Mouse (Mus musculus): ENCODE results near the gene Rab36.

Gene Rab36

DNA sequence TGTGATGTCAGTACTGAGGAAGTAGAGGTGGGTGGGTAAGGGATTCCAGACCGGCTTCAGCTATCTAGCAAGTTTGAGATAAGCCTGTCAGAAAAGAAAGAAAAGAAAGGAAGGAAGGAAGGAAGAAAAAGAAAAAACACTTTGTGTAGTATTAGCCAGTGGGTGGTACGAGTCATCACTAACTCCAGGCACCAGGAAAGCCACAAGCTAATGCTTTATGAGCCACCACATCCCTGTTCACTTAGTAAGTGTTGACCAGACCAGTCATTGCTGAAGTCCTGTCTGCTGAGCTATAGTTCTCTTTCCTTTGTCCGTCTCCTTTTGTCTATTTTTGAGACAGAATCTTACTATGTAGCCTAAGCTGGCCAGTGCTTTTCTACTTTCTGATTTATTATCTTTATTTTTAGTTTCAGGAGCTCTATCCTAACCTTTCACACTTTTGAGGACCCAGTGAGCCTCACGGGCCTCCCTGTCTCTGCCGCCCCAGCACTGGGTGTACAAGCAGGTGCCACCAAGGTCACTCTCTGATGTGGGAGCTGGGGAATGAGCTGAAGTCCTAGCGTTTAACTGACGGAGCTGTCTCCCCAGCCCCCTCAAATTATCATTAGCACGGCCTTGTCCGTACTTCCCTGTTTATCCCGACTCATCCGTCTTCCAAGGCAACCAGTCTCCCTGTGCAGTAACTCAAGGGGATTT is 33.6 kb downstream of the Rab36 start:
- DNase-seq (ENCODE audit: low read depth) = no peak

DNA sequence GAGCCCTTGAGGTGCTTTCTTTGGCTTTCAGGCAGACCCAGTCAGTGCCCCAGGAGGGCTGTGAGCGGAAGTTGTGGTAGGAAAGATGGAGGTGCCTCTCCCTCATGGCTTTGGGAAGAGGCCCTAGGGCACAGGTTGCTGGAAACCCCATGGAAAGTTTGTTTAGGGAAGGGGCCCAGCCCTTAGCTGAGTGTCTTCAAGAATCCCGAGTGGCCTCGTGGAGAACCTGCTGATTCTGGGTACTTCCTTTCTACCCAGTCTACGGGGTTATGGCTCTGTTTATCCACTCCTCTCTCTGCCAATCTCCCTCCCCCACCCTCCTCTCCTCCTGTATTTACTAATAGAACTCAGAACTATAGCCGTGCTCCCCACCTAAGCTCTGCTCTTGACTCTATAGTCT is 38.8 kb downstream of the Rab36 start:
- no peak for DNase-seq (ENCODE audit: low read depth)

DNA sequence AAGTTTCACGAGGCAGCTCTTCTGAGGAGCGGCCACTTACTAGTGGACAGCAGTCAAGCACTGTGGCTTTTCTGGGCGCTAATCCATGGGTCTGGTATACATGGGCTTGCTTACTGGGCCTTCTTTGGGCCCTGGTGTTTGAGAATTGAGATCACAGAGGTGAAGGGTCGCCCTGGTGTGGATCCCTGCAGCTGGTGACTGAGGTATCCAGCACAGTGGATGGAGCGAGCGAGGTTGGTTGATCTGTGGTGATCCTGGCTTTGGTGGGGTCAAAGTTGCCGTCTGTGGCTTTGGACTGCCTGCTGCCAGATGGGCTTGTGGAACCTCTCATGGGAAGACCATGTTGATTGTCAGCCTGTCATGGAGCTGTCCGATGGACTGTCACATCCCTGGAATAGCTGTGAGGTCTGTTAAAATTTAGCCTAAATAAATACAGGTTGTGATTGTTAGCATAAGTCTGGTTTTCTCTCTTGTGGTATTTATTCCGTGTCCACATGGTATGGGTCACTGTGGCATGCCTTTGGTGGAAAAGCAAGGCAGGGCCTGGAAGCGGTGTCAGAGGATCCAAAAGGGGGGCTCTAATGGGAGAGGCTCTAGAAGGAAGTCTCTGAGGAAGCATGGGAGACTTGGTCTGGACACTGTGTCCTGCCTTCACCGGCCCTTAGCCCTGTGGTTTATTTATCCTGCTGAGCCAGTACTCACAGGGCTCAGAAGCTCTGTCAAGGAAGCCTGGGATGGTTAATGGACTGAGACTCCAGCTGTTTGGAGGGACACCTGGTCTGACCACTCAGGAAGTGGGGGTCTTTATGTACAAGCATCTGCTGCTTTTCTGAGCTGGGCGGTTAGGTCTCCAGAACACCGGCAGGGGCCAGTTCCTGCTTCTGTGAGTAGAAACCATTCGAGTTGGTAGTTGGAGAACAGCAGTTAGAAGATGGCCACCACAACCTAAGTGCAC is 41.6 kb downstream of the Rab36 start:
- DNase-seq (ENCODE audit: low read depth) = no peak

- DNase-seq (ENCODE audit: low read depth) = no peak
These were observed 48.5 kb downstream of the Rab36 start for GRCm38 (mm10) chr10:75085330-75085729.

DNA sequence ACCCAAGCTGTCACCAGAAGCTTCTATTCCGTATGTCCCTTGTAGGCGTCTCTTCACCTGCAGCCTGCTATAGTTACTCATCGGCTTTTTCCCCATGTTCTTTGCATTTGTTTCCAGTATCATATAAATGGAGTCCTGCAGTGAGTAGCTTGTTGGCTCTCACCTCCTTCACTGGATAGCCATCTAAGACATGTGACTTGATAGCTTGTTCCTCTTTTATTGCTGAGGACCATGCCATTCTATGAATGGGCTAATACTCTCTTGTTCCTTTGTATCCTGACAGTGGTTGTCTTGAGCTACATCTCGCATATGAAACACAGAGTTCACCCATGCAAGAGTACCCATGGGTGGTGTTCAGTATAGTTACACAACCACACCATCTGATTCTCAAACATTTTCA is 51.6 kb downstream of the Rab36 start:
- DNase-seq (ENCODE audit: low read depth) = no peak

DNA sequence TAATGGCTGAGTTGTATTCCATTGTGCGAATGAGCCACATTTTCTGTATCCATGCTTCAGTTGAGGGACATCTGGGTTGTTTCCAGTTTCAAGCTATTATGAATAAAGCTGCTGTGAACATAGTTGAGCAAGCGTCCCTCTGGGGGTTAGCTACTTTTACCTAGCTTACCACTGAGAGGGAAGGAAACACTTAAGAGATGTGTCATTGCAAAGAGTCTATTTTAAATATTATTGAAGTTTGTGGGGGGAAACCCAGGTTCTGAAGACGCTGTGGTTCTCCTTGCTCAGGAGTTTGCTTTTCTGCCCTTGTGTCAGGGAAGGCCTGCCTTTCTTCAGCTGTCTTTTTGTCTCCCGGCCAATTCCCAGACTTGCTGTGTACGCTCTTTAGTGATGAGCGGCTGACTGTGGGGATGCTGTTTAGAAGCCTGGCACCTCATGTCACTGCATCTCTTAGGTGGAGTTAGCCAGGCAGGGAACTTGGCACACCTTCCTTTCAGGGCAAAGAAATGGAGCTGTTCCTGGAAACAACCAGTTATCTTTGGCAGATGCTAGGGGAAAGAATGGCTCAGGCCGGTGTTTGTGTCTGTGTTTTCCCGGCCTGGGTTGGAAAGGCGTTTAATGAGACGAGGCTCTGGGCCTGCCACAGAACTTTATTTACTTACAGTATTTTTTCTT is 54.8 kb downstream of the Rab36 start:
- DNase-seq (ENCODE audit: low read depth) = no peak

- DNase-seq (ENCODE audit: low read depth) = no peak
These were observed 56.6 kb downstream of the Rab36 start for GRCm38 (mm10) chr10:75093252-75093987.

DNA sequence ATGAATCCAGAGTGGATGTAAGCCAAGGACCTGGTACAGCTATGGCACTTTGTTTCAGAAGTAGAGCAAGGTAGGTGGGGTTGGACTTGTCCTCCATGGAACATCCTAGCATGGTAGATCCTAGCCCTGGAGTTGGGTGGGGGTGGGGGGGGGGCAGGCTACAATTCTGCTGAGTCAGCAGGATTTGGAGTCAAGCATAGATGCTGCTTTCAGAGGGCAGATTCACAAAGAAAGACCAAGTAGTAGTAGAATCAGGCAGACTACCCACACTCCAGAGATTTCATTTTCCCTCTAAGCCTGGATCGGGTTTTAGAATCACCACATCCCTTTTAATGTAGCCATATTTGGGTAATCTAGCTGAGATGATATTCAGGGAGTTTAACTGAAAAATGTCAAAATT is 57.5 kb downstream of the Rab36 start:
- no peak for DNase-seq (ENCODE audit: low read depth)

GRCm38 (mm10) chr10:75095216-75095615 is 58.4 kb downstream of the Rab36 start:
- no peak for DNase-seq (ENCODE audit: low read depth)

DNA sequence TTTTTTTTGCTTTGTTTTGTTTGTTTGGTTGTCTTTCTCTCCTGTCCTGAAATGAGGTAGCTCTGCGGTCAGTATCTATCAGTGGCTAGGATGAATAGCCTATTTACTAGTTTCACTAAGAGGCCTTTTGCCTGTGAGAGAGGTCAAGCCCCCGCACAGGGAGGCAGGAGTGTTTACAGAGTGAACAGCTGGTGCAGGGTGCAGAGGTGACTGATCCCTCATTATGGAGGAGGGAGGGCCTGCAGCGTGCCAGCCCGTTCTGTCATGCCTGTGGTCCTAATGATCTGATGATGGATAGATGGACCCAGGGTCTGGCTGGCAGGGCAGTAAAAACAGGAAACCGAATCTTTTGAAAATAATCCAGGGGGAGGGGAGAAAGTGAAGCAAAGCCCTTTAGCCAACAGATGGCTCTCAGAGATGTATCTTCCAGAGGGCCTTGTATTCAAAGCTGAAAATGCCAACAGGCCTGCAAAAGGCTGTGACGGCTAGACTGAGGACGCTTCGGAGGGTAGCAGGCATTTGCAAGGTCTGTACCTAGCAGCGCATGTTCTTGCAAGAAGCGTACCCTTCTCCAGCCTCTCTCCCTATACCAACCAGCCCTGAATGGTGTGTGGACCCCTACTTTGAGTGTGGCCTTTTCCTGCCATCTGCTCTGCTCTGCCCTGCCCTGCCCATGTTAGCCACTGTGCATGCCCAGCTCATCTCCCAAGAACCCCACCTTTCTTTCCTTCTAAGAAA is 61.8 kb downstream of the Rab36 start:
- DNase-seq (ENCODE audit: low read depth) = no peak

- no peak for DNase-seq (ENCODE audit: low read depth)
These were observed 63.4 kb downstream of the Rab36 start for GRCm38 (mm10) chr10:75100298-75100697.

- DNase-seq (ENCODE audit: low read depth) = no peak
These were observed 66.6 kb downstream of the Rab36 start for GRCm38 (mm10) chr10:75103502-75103901.

Data from c-Kit-positive CD71-negative TER-119-negative erythroid progenitor cells, embryonic 14.5 days (primary cell).